Mouse (Mus musculus): Measurements from ENCODE around the gene Eif4a2. TPM values are rescaled to one million over a fixed set of nuclear protein-coding genes. Genes with fewer than 3 reads are reported as not detected.
A peak's percentile ranks its signal among the peaks of the same experiment; 100 is the strongest.

Gene Eif4a2
- polyA plus RNA-seq, 1 experiment: 288 TPM

DNA sequence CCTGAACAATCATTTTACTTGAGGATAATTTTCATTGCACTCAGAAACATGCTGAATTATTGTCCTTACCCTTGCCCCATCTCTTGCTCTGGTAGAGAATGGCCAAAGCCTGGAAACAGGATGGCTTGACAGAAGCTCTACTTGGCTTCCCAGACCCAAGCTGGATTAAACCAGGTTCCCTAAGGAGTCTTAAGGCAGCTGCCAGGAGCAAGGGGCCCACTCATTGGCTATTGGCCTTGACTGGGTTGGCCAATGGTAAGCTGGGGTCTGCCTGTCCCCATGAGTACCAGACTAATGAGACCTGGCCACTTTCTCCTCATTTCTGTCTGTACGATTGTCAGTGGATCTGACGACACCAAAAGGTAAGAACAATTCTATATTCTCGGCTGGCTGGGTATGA is 39.0 kb downstream of the Eif4a2 start, which contains the start of gene Adipoq:
Adipoq (plus strand) TSS at position 257 of the 400 bp plus-strand sequence.
- Histone ChIP-seq H3K4me1 (ENCODE audit: control insufficient read depth, insufficient read depth, insufficient read length, low read length) (peaks cover 9% of the 10 kb centered on the region), H3K4me3 (ENCODE audit: insufficient read depth, low read depth, low read length) (peak within 1 kb of the TSS; percentile 65), H3K27ac (replicated peaks; ENCODE audit: low read depth, low read length) (peak within 1 kb of the TSS; percentile 80)

DNA sequence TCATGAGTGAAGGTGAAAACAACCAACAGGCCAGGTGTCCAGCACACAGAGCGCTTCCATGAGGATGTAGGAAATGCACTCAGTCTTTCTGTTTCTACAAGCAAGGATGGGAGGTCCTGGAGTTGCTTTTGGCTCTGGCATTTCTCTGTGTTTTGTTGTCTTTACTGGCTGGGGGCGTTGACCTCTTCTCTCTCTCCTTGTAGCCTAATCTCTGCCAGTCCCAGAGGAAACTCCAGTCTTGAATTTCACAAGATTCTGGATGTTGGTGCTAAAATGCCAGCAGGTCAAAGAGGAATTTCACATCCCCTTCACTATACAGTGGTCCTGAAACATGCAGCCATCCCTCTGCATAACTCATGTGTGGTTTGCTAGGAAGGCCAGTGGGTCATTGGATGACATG is 41.7 kb downstream of the Eif4a2 start:
- peak overlapping the region; percentile 84 for H3K27ac ChIP-seq (replicated peaks; ENCODE audit: low read depth, low read length)
- peaks cover 10% of the 10 kb centered on the region for H3K4me1 ChIP-seq (ENCODE audit: control insufficient read depth, insufficient read depth, insufficient read length, low read length)
- peak overlapping the region; percentile 65 for H3K4me3 ChIP-seq (ENCODE audit: insufficient read depth, low read depth, low read length)

DNA sequence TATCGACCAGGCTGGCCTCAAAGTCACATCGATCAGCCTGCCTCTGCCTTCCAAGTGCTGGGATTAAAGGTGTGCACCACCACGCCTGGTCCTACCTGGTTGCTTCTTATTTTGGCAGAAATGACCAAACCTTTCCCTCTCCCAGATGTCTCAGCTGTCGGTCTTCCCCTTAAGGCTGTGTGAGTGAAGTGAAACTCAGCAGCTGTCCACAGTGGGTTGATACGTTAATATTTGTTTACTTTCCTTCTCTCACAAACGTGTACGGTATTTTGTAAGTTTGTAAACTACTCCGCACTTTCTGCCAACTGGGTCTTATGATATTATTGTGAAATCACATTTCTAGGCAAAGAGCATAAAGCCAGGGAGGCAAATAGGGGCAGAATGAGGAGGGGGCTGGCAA is 42.2 kb downstream of the Eif4a2 start:
- H3K4me1 ChIP-seq (ENCODE audit: control insufficient read depth, insufficient read depth, insufficient read length, low read length): peaks cover 9% of the 10 kb centered on the region
- peak overlapping the region; percentile 84 for H3K27ac ChIP-seq (replicated peaks; ENCODE audit: low read depth, low read length)
- peak overlapping the region; percentile 65 for H3K4me3 ChIP-seq (ENCODE audit: insufficient read depth, low read depth, low read length)

DNA sequence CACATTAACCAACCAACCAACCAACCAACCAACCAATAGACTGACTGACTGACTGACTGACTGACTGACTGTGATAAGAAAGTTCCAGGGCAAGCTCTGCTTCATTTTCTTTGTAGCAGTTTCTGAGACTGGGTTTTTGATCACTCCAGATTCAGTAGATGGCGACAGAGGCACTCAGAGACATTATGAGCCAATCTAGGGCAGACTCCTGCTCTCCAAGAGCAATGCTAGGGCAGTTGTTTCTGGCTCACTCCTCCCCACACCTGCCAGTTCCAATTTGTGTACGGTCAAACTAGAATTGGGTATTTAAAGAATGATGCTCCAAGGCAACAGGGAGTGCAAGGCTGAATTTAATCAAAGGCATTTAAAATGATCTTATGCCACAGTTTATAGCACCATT is 44.2 kb downstream of the Eif4a2 start:
- H3K27ac ChIP-seq (replicated peaks; ENCODE audit: low read depth, low read length): 0 out of 2 replicates have a peak overlapping the region, but pooled peaks have one; percentile 16
- H3K4me3 ChIP-seq (ENCODE audit: insufficient read depth, low read depth, low read length): no peak overlapping the region
- peaks cover 3% of the 10 kb centered on the region; the same call in 1 of the 2 replicates for H3K4me1 ChIP-seq (ENCODE audit: control insufficient read depth, insufficient read depth, insufficient read length, low read length)

DNA sequence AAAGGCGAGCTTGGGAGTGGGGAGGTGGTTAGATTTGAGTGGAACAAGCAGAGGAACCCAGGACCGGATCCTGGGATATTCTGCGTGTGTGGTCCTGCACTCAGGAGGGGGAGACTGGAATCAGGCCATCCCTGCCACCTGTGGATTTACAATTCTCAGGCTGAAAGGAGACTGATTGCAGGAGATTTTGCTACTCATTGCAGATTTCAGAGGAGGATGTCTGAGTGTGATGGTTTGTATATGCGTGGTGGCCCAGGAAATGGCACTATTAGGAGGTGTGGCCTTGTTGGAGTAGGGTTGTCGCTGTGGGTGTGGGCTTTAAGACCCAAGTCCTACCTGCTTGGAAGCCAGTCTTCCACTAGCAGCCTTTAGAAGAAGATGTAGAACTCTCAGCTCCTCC is 47.0 kb downstream of the Eif4a2 start:
- Histone ChIP-seq H3K4me1 (ENCODE audit: control insufficient read depth, insufficient read depth, insufficient read length, low read length) (peaks cover 3% of the 10 kb centered on the region; the same call in 1 of the 2 replicates), H3K4me3 (ENCODE audit: insufficient read depth, low read depth, low read length) (no peak overlapping the region), H3K27ac (replicated peaks; ENCODE audit: low read depth, low read length) (no peak overlapping the region)

DNA sequence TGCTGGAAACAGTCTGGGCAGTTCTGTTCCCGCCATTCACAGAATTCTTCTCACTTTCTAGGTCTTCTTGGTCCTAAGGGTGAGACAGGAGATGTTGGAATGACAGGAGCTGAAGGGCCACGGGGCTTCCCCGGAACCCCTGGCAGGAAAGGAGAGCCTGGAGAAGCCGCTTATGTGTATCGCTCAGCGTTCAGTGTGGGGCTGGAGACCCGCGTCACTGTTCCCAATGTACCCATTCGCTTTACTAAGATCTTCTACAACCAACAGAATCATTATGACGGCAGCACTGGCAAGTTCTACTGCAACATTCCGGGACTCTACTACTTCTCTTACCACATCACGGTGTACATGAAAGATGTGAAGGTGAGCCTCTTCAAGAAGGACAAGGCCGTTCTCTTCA is 49.8 kb downstream of the Eif4a2 start:
- Histone ChIP-seq H3K4me1 (ENCODE audit: control insufficient read depth, insufficient read depth, insufficient read length, low read length) (peaks cover 1% of the 10 kb centered on the region; the same call in 1 of the 2 replicates), H3K27ac (replicated peaks; ENCODE audit: low read depth, low read length) (no peak overlapping the region), H3K4me3 (ENCODE audit: insufficient read depth, low read depth, low read length) (no peak overlapping the region)

DNA sequence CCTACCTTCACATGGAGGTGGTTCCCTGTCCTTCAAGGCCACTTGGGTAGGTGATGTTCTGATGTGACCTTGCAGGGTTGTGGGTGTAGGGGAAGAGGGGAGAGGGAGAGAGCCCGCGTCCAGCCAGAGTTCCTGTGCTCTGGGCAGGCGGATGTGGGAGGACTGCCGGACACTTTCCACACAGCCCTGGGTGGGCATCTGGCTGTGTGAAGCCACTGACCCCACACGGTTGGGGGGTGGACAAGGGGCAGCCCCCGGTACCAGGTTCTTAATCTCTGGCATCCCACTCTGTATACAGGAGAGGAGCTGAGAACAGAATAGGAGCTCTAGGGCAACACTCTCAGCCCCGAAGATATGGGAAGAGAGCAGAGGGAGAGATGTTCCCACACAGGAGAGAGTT is 51.0 kb downstream of the Eif4a2 start:
- no peak overlapping the region for H3K4me3 ChIP-seq (ENCODE audit: insufficient read depth, low read depth, low read length)
- no peaks in the 10 kb centered on the region for H3K4me1 ChIP-seq (ENCODE audit: control insufficient read depth, insufficient read depth, insufficient read length, low read length)
- no peak overlapping the region for H3K27ac ChIP-seq (replicated peaks; ENCODE audit: low read depth, low read length)

DNA sequence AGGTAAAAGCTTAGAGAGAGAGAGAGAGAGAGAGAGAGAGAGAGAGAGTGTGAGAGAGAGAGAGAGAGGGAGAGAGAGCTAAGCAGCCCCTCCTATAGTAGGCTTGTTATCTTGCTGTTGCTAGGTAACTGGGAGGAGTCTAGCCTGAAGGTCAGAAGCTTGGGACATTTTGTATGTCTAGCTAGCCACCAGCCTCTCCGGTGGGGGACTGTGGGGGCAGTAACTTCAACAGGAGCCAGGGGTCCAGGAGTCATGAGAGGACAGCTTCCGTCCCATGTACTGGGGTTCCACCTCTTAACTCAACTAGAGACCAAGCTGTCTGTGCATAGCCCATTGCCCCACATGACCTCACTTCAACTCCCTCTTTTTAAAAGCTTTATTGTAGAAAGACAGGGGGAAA is 51.7 kb downstream of the Eif4a2 start:
- H3K4me3 ChIP-seq (ENCODE audit: insufficient read depth, low read depth, low read length): no peak overlapping the region
- H3K27ac ChIP-seq (replicated peaks; ENCODE audit: low read depth, low read length): no peak overlapping the region
- no peaks in the 10 kb centered on the region for H3K4me1 ChIP-seq (ENCODE audit: control insufficient read depth, insufficient read depth, insufficient read length, low read length)

DNA sequence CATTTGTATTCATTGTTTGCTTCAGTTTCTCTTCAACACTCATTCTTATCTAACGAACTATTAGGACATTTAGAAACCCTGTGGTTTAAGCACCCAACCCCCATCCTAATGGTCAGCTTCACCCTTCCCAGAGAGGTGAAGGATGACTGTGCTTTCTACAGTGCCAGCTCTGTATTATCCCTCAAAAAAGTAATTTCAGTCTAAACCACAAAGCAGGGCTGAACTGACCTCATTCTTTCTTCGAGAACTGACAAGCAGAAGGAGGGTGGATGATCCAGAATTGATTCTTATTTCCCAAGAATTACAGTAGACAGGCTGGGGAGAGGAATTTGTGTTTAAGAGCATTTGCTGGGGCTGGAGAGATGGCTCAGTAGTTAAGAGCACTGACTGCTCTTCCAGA is 52.5 kb downstream of the Eif4a2 start:
- no peak overlapping the region for H3K27ac ChIP-seq (replicated peaks; ENCODE audit: low read depth, low read length)
- no peaks in the 10 kb centered on the region for H3K4me1 ChIP-seq (ENCODE audit: control insufficient read depth, insufficient read depth, insufficient read length, low read length)
- no peak overlapping the region for H3K4me3 ChIP-seq (ENCODE audit: insufficient read depth, low read depth, low read length)

DNA sequence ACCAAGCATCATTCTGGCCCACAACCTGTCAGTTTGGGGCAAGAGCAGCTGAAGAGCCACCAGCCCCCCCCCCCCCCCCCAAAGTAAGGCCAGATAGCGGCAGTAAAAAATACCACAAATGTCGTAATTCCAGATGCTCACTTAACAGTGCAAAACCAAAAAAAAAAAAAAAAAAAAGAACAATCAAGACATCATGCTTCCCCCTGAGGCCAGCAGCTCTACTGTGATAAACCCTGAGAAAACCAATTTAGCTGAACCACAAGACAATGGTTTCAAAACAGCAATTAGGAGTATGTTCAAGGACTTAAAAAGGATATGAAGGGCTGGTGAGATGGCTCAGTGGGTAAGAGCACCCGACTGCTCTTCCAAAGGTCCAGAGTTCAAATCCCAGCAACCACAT is 54.9 kb downstream of the Eif4a2 start:
- Histone ChIP-seq H3K27ac (replicated peaks; ENCODE audit: low read depth, low read length) (no peak overlapping the region), H3K4me1 (ENCODE audit: control insufficient read depth, insufficient read depth, insufficient read length, low read length) (peaks cover 3% of the 10 kb centered on the region; the same call in 1 of the 2 replicates), H3K4me3 (ENCODE audit: insufficient read depth, low read depth, low read length) (no peak overlapping the region)

Other genes starting within 250 kb of the Eif4a2 start
- gene Tbccd1, start 249.8 kb upstream of the Eif4a2 start, polyA plus RNA-seq (2012; ENCODE audit: insufficient read depth, insufficient read length, missing spikeins): 9.1 and 10.6 TPM in 2 replicates
- gene Dnajb11, start 249.6 kb upstream of the Eif4a2 start, polyA plus RNA-seq (2012; ENCODE audit: insufficient read depth, insufficient read length, missing spikeins): 26.8 and 27.2 TPM in 2 replicates
- 3.4 TPM in 1 of 2 replicates, not detected in the other for gene Ahsg, start 216.2 kb upstream of the Eif4a2 start, polyA plus RNA-seq (2012; ENCODE audit: insufficient read depth, insufficient read length, missing spikeins)
- 1.4 and 2.8 TPM in 2 replicates for gene Fetub, start 189.1 kb upstream of the Eif4a2 start, polyA plus RNA-seq (2012; ENCODE audit: insufficient read depth, insufficient read length, missing spikeins)
- not detected in 2 replicates for gene Hrg, start 156.4 kb upstream of the Eif4a2 start, polyA plus RNA-seq (2012; ENCODE audit: insufficient read depth, insufficient read length, missing spikeins)
- gene Kng2, start 78.0 kb upstream of the Eif4a2 start, polyA plus RNA-seq (2012; ENCODE audit: insufficient read depth, insufficient read length, missing spikeins): 169 and 284 TPM in 2 replicates
- 0.88 and 1.6 TPM in 2 replicates for gene Kng1, start 49.6 kb upstream of the Eif4a2 start, polyA plus RNA-seq (2012; ENCODE audit: insufficient read depth, insufficient read length, missing spikeins)
- gene Rfc4, start 20.3 kb downstream of the Eif4a2 start, polyA plus RNA-seq (2012; ENCODE audit: insufficient read depth, insufficient read length, missing spikeins): 13.8 and 15.6 TPM in 2 replicates
- 1,590 and 1,771 TPM in 2 replicates for gene Adipoq, start 39.1 kb downstream of the Eif4a2 start, polyA plus RNA-seq (2012; ENCODE audit: insufficient read depth, insufficient read length, missing spikeins)
- gene St6gal1, start 117.3 kb downstream of the Eif4a2 start, polyA plus RNA-seq (2012; ENCODE audit: insufficient read depth, insufficient read length, missing spikeins): 7.3 and 8.6 TPM in 2 replicates

Measured in brown adipose tissue, adult 24 weeks (tissue).